ENCODE assay signal across 9 mouse cellular contexts in genomic region chr1:172475054-172475741, GRCm38 (mm10). TPM values are rescaled to one million over a fixed set of nuclear protein-coding genes. Genes with fewer than 3 reads are reported as not detected.
A peak's percentile ranks its signal among the peaks of the same experiment; 100 is the strongest.
DNase-seq lines count a peak whose midpoint lies in the region; ATAC-seq and TF ChIP-seq lines count a peak whose summit lies in the region.
"Had no signal": no experiment of that assay in that cellular context is flagged by ENCODE, and none has a peak within 500 bp of the region (broad histone marks: within the 10 kb centered on the region; RNA-seq: fewer than 3 reads in every experiment).

Gene Slamf9 (plus strand): TSS chr1:172475358.

- peak within 1 kb of the TSS; percentile 86 for H3K27ac ChIP-seq in spleen, adult 2 months (ENCODE audit: insufficient read depth, low read length)
- H3K27ac ChIP-seq in lung, embryonic 16.5 days (ENCODE audit: low read length), result no peak within 1 kb of the TSS

- no peaks in the 10 kb centered on the region for H3K27me3 ChIP-seq in spleen, adult 2 months (ENCODE audit: control insufficient read depth, insufficient read depth, low read length)
- H3K27me3 ChIP-seq in lung, embryonic 16.5 days (ENCODE audit: control insufficient read depth, insufficient read depth, low read depth, low read length), result no peaks in the 10 kb centered on the region

- 18% methylated on average over 7 of the region's 7 CpGs for WGBS in spleen, adult 2 months
- WGBS in lung, embryonic 16.5 days, result 38% methylated on average over 7 of the region's 7 CpGs

- H3K9ac ChIP-seq in lung, embryonic 16.5 days (ENCODE audit: low read length), result no peak within 1 kb of the TSS

- peaks cover 29% of the 10 kb centered on the region; the same call in 1 of the 2 replicates for H3K4me1 ChIP-seq in spleen, adult 2 months (ENCODE audit: control insufficient read depth, insufficient read depth, insufficient read length)
- H3K4me1 ChIP-seq in lung, embryonic 16.5 days (replicated peaks; ENCODE audit: control insufficient read depth, insufficient read depth, low read length), result peaks cover 2% of the 10 kb centered on the region; the same call in 1 of the 2 replicates

- H3K36me3 ChIP-seq in spleen, adult 2 months (ENCODE audit: control insufficient read depth, insufficient read depth, low read length), result no peaks in the 10 kb centered on the region
- no peaks in the 10 kb centered on the region for H3K36me3 ChIP-seq in lung, embryonic 16.5 days (ENCODE audit: control insufficient read depth, insufficient read depth, low read length)

- H3K9me3 ChIP-seq in lung, embryonic 16.5 days (ENCODE audit: control insufficient read depth, low read length), result no peaks in the 10 kb centered on the region

- TF ChIP-seq CTCF in spleen, adult 2 months (IDR thresholded peaks at IDR 0.05; ENCODE audit: extremely low read depth, insufficient read depth, insufficient read length, insufficient replicate concordance), result no peak

- H3K4me2 ChIP-seq in lung, embryonic 16.5 days (ENCODE audit: low read depth, low read length), result no peak within 1 kb of the TSS

- peak within 1 kb of the TSS; percentile 15; the same call in 1 of the 2 replicates for H3K4me3 ChIP-seq in spleen, adult 2 months (ENCODE audit: extremely low read depth, insufficient read depth, insufficient read length)
- H3K4me3 ChIP-seq in lung, embryonic 16.5 days (ENCODE audit: low read length), result no peak within 1 kb of the TSS

- DNase-seq in spleen, adult 2 months (ENCODE audit: low read depth in 1 of 2, low spot score in 2 of 2), result peak in 1 of 2 experiments; percentile 43
- no peak for DNase-seq in spleen, adult 12 weeks (ENCODE audit: low spot score)
- DNase-seq in urinary bladder, postnatal 10 days (ENCODE audit: low spot score), result no peak
- DNase-seq in thymus, postnatal 4 days, result no peak
- no peak for DNase-seq in Muller cell, postnatal 12 days (ENCODE audit: inconsistent ontology term)
- no peak for DNase-seq in left cerebral cortex, adult 18-20 months (ENCODE audit: low spot score in 2 of 2)
- DNase-seq: gastrocnemius, postnatal 36 days had no signal

- TF ChIP-seq POLR2A in spleen, adult 2 months (IDR thresholded peaks at IDR 0.05; ENCODE audit: low read depth, low read length), result no peak

- peak; percentile 71 to 72 for ATAC-seq in hematopoietic stem cell, adult 5-6 weeks (replicated peaks in 1 of 2; ENCODE audit: insufficient read depth in 1 of 2, low FRiP score in 2 of 2, low TSS enrichment in 1 of 2, low read depth in 1 of 2, poor library complexity in 2 of 2, severe bottlenecking in 2 of 2)
- peak; percentile 59 for ATAC-seq in lung, embryonic 16.5 days (ENCODE audit: low read depth)

RNA-seq across cellular contexts. Expression of gene Slamf9, which starts in this region (rescaled TPM):
- 4.3 and 5.5 TPM in 2 replicates for polyA plus RNA-seq in spleen, adult 2 months (2012; rRNA removed)
- total RNA-seq in hematopoietic stem cell, adult 5-6 weeks (2017), result not detected in 2 replicates
- 0.57 and 0.64 TPM in 2 replicates for polyA plus RNA-seq in lung, embryonic 16.5 days (2015; fragmentation: Nextera tagmentation; extraction: Ambion mirVana)
- 1 to 10 TPM in 1 of 2 experiments, under 1 TPM in 1; 0.61 to 1.0 TPM for total RNA-seq in left cerebral cortex, adult 18-20 months (2021)

Comparison
In these comparisons a context has a peak if more than half of its experiments do, and no peak if none do; other contexts are left out.
1. Peak in ATAC-seq in hematopoietic stem cell, adult 5-6 weeks; RNA of the gene not detected or under 1 TPM.
2. Peak in ATAC-seq in lung, embryonic 16.5 days; RNA of the gene not detected or under 1 TPM.